Mouse (Mus musculus) subcutaneous adipose tissue, adult 2 months (tissue): Measurements from ENCODE around the gene A730015C16Rik. TPM values are rescaled to one million over a fixed set of nuclear protein-coding genes. Genes with fewer than 3 reads are reported as not detected.

Experiments used
- polyA plus RNA-seq: library from polyadenylated mRNA; depleted of rRNA; stranded (reverse); fragments of >200 nt; gene quantifications from 2 replicates; pipeline ENCODE4 v1.2.3, GENCODE M21; 2012; ENCODE audit warnings: low replicate concordance; rRNA removed

A730015C16Rik gene
- polyA plus RNA-seq = 0.16 TPM in 1 of 2 replicates, not detected in the other

GRCm38 (mm10) chr4:108848505-108848848 is at the start of gene A730015C16Rik:
Gene A730015C16Rik, minus strand, starts transcription at chr4:108848619.

GRCm38 (mm10) chr4:108878963-108879822 is 30.8 kb upstream of the A730015C16Rik start, which contains the start of gene Rab3b:
Gene Rab3b, plus strand, starts transcription at chr4:108879063.

GRCm38 (mm10) chr4:108847715-108848504 is 509 bp downstream of the A730015C16Rik start, which contains the start of gene Kti12:
Gene Kti12, plus strand, starts transcription at chr4:108847785.

GRCm38 (mm10) chr4:108834115-108834970 is 14.1 kb downstream of the A730015C16Rik start, which contains the start of gene Txndc12:
Gene Txndc12, plus strand, starts transcription at chr4:108834601.

DNA sequence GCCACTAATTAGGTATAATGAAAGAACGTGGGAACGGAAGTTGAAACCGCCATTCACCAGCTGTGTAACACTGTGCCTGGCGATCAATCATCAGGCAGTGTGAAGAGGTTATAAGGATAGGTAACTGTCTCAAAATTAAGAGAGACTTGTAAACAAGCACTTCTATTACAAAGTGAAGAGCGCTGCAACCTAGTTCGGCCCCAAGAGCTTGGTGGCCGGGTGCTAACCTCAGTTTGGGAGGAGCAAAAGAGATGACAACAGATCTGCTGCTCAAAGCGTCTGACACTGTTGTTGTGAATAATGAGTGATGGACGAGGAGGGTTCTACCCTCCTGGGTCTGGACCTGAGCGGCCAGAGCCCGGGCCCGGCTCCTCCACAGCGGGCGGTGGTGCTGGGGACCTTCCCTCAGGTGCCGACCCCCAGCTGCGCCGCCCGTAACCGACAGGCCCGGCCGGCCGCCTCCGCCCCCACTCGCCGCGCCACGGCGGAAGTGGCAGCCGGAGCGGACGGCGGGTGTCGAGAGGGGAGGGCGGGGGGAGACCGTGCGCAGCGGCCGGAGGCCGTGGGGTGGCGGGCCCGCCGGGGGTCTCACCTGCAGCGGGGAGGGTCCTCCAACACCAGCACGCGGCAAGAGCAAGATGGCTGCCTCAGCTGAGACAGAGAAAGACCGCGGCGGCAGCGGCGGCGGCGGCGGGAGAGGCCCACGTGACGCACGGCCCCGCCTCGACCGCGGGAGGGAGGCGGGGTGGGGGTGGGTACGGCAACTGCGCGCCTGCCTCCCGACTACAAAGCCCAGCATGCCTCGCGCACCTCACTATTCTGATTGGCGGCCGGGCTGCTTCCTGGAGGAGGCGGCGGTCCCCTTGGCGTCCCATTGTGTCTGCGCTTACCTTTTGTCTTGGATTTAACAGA is 15.2 kb downstream of the A730015C16Rik start, which contains the start of gene Btf3l4:
Btf3l4 (minus strand) TSS at position 699 of the 912 bp plus-strand sequence.

Other genes starting within 250 kb of the A730015C16Rik start
- 31.0 and 51.6 TPM in 2 replicates for gene Cc2d1b, start 228.7 kb downstream of the A730015C16Rik start, polyA plus RNA-seq
- 0.08 and 0.10 TPM in 2 replicates for gene 3110021N24Rik, start 129.0 kb downstream of the A730015C16Rik start, polyA plus RNA-seq
- gene Zfyve9, start 67.8 kb downstream of the A730015C16Rik start, polyA plus RNA-seq = 6.1 and 9.8 TPM in 2 replicates
- 16.3 and 18.1 TPM in 2 replicates for gene Btf3l4, start 15.0 kb downstream of the A730015C16Rik start, polyA plus RNA-seq
- 28.2 and 28.7 TPM in 2 replicates for gene Txndc12, start 14.0 kb downstream of the A730015C16Rik start, polyA plus RNA-seq
- 23.3 and 51.2 TPM in 2 replicates for gene Kti12, start 834 bp downstream of the A730015C16Rik start, polyA plus RNA-seq
- gene Rab3b, start 30.4 kb upstream of the A730015C16Rik start, polyA plus RNA-seq = 0.56 and 2.6 TPM in 2 replicates
- 41.9 and 45.2 TPM in 2 replicates for gene Nrd1, start 152.0 kb upstream of the A730015C16Rik start, polyA plus RNA-seq